23 mouse cellular contexts compared by ENCODE assay signal in genomic region chr12:64076789-64077188, GRCm38 (mm10).
DNase-seq lines count a peak whose midpoint lies in the region; ATAC-seq and TF ChIP-seq lines count a peak whose summit lies in the region.
"Had no signal": no experiment of that assay in that cellular context is flagged by ENCODE, and none has a peak within 500 bp of the region (broad histone marks: within the 10 kb centered on the region; RNA-seq: fewer than 3 reads in every experiment).

No protein-coding gene starts in this region.

- H3K9me3 ChIP-seq in kidney, postnatal 0 days (replicated peaks; ENCODE audit: low read length): no peaks in the 10 kb centered on the region
- no peaks in the 10 kb centered on the region for H3K9me3 ChIP-seq in ES-Bruce4 (replicated peaks; ENCODE audit: control insufficient read depth, insufficient read depth, low read length, poor library complexity, severe bottlenecking)
- H3K9me3 ChIP-seq: embryonic facial prominence, embryonic 13.5 days; heart, embryonic 10.5 days; hindbrain, embryonic 12.5 days had no signal

- no peaks in the 10 kb centered on the region for H3K27me3 ChIP-seq in kidney, postnatal 0 days (ENCODE audit: insufficient read depth, low read length)
- H3K27me3 ChIP-seq in ES-Bruce4 (ENCODE audit: control insufficient read depth, insufficient read depth, low read length, poor library complexity, severe bottlenecking): no peaks in the 10 kb centered on the region
- H3K27me3 ChIP-seq: embryonic facial prominence, embryonic 13.5 days; hindbrain, embryonic 12.5 days had no signal

- TF ChIP-seq CTCF in kidney, postnatal 0 days (IDR thresholded peaks at IDR 0.05; ENCODE audit: low read depth): 0 out of 2 replicates have a peak, but pooled peaks have one; percentile 9
- TF ChIP-seq CTCF in ES-Bruce4 (IDR thresholded peaks at IDR 0.05; ENCODE audit: low read depth, low read length): peak; percentile 37

- no peak for DNase-seq in kidney, postnatal 0 days (ENCODE audit: low spot score)
- DNase-seq in kidney, postnatal 36 days: no peak
- peak; percentile 31 for DNase-seq in R1 (ENCODE audit: low read depth, low spot score)
- DNase-seq in heart, adult 9 months (ENCODE audit: low spot score in 2 of 2): no peak
- no peak for DNase-seq in cerebellum, adult 18-20 months
- DNase-seq in testis, postnatal 10 days (ENCODE audit: low spot score): no peak
- DNase-seq: adrenal gland, adult 8-10 months; cerebellum, adult 11-12 months; cerebellum, adult 9-11 months; cerebellum, postnatal 36 days; gastrocnemius, adult 2 months; gastrocnemius, postnatal 25 days; heart, adult 11 months; heart, postnatal 10 days; heart, postnatal 4 days; kidney, adult 18-20 months had no signal

- H3K9ac ChIP-seq in kidney, postnatal 0 days (ENCODE audit: low read depth, low read length): no peak overlapping the region
- H3K9ac ChIP-seq in ES-Bruce4 (ENCODE audit: low read depth, poor library complexity, severe bottlenecking): no peak overlapping the region
- H3K9ac ChIP-seq: embryonic facial prominence, embryonic 13.5 days; hindbrain, embryonic 12.5 days had no signal

- no peaks in the 10 kb centered on the region for H3K36me3 ChIP-seq in kidney, postnatal 0 days (ENCODE audit: insufficient read depth, low read length)
- H3K36me3 ChIP-seq in ES-Bruce4 (ENCODE audit: control insufficient read depth, insufficient read depth, low read length, poor library complexity, severe bottlenecking): no peaks in the 10 kb centered on the region
- H3K36me3 ChIP-seq: embryonic facial prominence, embryonic 13.5 days; heart, embryonic 10.5 days; hindbrain, embryonic 12.5 days had no signal

- 61% methylated on average over 7 of the region's 7 CpGs for WGBS in kidney, postnatal 0 days

- no peak for TF ChIP-seq POLR2A in ES-Bruce4 (IDR thresholded peaks at IDR 0.05; ENCODE audit: insufficient read depth, low read length)

- H3K4me1 ChIP-seq in kidney, postnatal 0 days (replicated peaks; ENCODE audit: insufficient read depth, low read length): no peaks in the 10 kb centered on the region
- H3K4me1 ChIP-seq in ES-Bruce4 (ENCODE audit: control insufficient read depth, insufficient read depth, low read length): no peaks in the 10 kb centered on the region
- H3K4me1 ChIP-seq: embryonic facial prominence, embryonic 13.5 days; heart, embryonic 10.5 days; hindbrain, embryonic 12.5 days had no signal

- no peak overlapping the region for H3K4me3 ChIP-seq in kidney, postnatal 0 days (replicated peaks; ENCODE audit: low read depth, low read length)
- no peak overlapping the region for H3K4me3 ChIP-seq in ES-Bruce4 (ENCODE audit: low read depth, low read length)
- H3K4me3 ChIP-seq: embryonic facial prominence, embryonic 13.5 days; gastrocnemius, adult 2 months; heart, embryonic 10.5 days; hindbrain, embryonic 12.5 days had no signal

- ATAC-seq in kidney, postnatal 0 days (replicated peaks; ENCODE audit: low FRiP score, low read depth): no peak
- ATAC-seq: forebrain, embryonic 14.5 days; hindbrain, embryonic 16.5 days; inflammation-experienced regulatory T-cells, adult 6 months had no signal

- H3K27ac ChIP-seq in kidney, postnatal 0 days: no peak overlapping the region
- H3K27ac ChIP-seq in ES-Bruce4 (ENCODE audit: insufficient read depth, low read length): no peak overlapping the region
- H3K27ac ChIP-seq: embryonic facial prominence, embryonic 13.5 days; gastrocnemius, adult 2 months; heart, embryonic 10.5 days; hindbrain, embryonic 12.5 days had no signal

- TF ChIP-seq EP300 in ES-Bruce4 (IDR thresholded peaks at IDR 0.05; ENCODE audit: insufficient read depth, low read depth, low read length): no peak

- no peak overlapping the region for H3K4me2 ChIP-seq in kidney, postnatal 0 days (ENCODE audit: low read length)
- H3K4me2 ChIP-seq: embryonic facial prominence, embryonic 13.5 days; hindbrain, embryonic 12.5 days had no signal
